Mouse (Mus musculus) small intestine, adult 2 months (tissue): ENCODE data around the gene Akip1. TPM values are rescaled to one million over a fixed set of nuclear protein-coding genes. Genes with fewer than 3 reads are reported as not detected.
A peak's percentile ranks its signal among the peaks of the same experiment; 100 is the strongest.

Source experiments
- H3K27ac ChIP-seq: fragments of 200-500 bp; 2 replicates; pipeline ENCODE4 v1.5.1; 2012; ENCODE audit warnings: low read depth, low read length, control low read depth, inconsistent platforms; ENCODE audit not compliant: insufficient read depth
- H3K27me3 ChIP-seq: fragments of 200-500 bp; 2 replicates; pipeline ENCODE4 v1.6.1; 2012; ENCODE audit warnings: mild to moderate bottlenecking, moderate library complexity, low read length, inconsistent platforms; ENCODE audit not compliant: control insufficient read depth, insufficient read depth
- H3K36me3 ChIP-seq: fragments of 200-500 bp; 2 replicates; pipeline ENCODE4 v1.6.1; 2012; ENCODE audit warnings: mild to moderate bottlenecking, low read length, control low read depth, inconsistent platforms; ENCODE audit not compliant: control insufficient read depth, insufficient read depth
- H3K4me1 ChIP-seq: fragments of 200-500 bp; 2 replicates; pipeline ENCODE4 v1.6.1; 2012; ENCODE audit warnings: low read length, inconsistent platforms, mixed read lengths; ENCODE audit not compliant: control insufficient read depth, insufficient read depth, insufficient read length
- H3K4me3 ChIP-seq: fragments of 200-500 bp; 2 replicates; pipeline ENCODE4 v1.5.1; 2012; ENCODE audit warnings: low read depth, mild to moderate bottlenecking, control low read depth, inconsistent platforms, low read length, moderate library complexity
- CTCF ChIP-seq: fragments of 200-500 bp; IDR thresholded peaks from 2 replicates; pipeline ENCODE4 v1.5.1; 2012; ENCODE audit warnings: low read depth, mild to moderate bottlenecking, control low read depth, inconsistent platforms, low read length, moderate library complexity, mixed read lengths; ENCODE audit not compliant: insufficient replicate concordance, insufficient read length; ENCODE audit errors: extremely low read depth
- POLR2A ChIP-seq: fragments of 200-500 bp; IDR thresholded peaks from 2 replicates; pipeline ENCODE4 v1.6.1; 2012; ENCODE audit warnings: low read depth, mild to moderate bottlenecking, control low read depth, inconsistent platforms, low read length, moderate library complexity
- WGBS: fragments of 180-500 bp; shearing (Covaris S2); methylation state at CpG from one replicate; pipeline ENCODE4 v1.1.7; 2018; 5-methylcytosine and 5-hydroxymethylcytosine counted together
- polyA plus RNA-seq: library from polyadenylated mRNA; depleted of rRNA; stranded (reverse); fragments of >200 nt; gene quantifications from 2 replicates; pipeline ENCODE4 v1.2.3, GENCODE M21; 2012

The Akip1 gene
- polyA plus RNA-seq, 1 experiment, result 4.3 TPM

GRCm38 (mm10) chr7:109723697-109724096 lies 20.2 kb downstream of the Akip1 start, which contains the start of gene BC051019:
Gene BC051019, minus strand, starts transcription at chr7:109723850.
- 76% methylated on average over 5 of the region's 5 CpGs for WGBS
- TF ChIP-seq POLR2A (no peak), CTCF (no peak)
- no peak within 1 kb of the TSS for H3K27ac ChIP-seq
- H3K4me1 ChIP-seq, result peaks cover 2% of the 10 kb centered on the region; the same call in 1 of the 2 replicates
- no peaks in the 10 kb centered on the region for H3K27me3 ChIP-seq
- H3K36me3 ChIP-seq, result no peaks in the 10 kb centered on the region
- H3K4me3 ChIP-seq, result no peak within 1 kb of the TSS

DNA sequence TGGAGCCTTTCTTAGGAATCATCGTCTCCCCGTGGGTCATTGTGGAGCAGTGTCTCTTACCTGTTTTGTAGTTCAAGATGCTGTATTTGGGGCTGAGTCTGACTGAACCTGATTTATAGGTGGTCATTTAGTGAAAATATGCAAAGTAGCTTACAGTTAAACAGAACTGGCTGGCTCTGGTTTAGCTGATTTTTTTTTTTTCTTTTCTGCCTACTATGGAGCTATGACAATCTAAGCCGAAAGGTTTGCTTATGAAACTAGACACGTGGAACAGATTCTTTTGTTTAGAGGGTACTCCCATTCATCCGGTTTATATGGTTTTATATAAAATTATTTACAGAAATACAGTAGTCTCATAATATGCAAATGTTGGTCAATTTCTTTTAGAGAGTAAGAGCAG lies 28.1 kb downstream of the Akip1 start, which contains the start of gene Ascl3:
Gene Ascl3 (minus strand): TSS at position 101 of the 400 bp plus-strand sequence.
- WGBS, result 88% methylated on average over 5 of the region's 5 CpGs
- no peak for TF ChIP-seq CTCF
- TF ChIP-seq POLR2A, result no peak
- Histone ChIP-seq H3K36me3 (peaks cover 17% of the 10 kb centered on the region), H3K27ac (no peak within 1 kb of the TSS), H3K4me3 (no peak within 1 kb of the TSS), H3K27me3 (no peaks in the 10 kb centered on the region), H3K4me1 (no peaks in the 10 kb centered on the region; the same call in 1 of the 2 replicates)

- Histone ChIP-seq H3K4me1 (no peaks in the 10 kb centered on the region), H3K36me3 (peaks cover 36% of the 10 kb centered on the region), H3K4me3 (no peak overlapping the region), H3K27ac (no peak overlapping the region), H3K27me3 (no peaks in the 10 kb centered on the region)
- no peak for TF ChIP-seq CTCF
- no peak for TF ChIP-seq POLR2A
- WGBS, result 72% methylated on average over 4 of the region's 4 CpGs
Measured at GRCm38 (mm10) chr7:109734806-109735205, 31.3 kb downstream of the Akip1 start.

- Histone ChIP-seq H3K27me3 (no peaks in the 10 kb centered on the region), H3K27ac (no peak overlapping the region), H3K36me3 (peaks cover 62% of the 10 kb centered on the region), H3K4me1 (no peaks in the 10 kb centered on the region), H3K4me3 (no peak overlapping the region)
- TF ChIP-seq CTCF (no peak), POLR2A (no peak)
- WGBS, result 23% methylated on average over 5 of the region's 5 CpGs
Measured at GRCm38 (mm10) chr7:109739822-109740370, 36.4 kb downstream of the Akip1 start.

DNA sequence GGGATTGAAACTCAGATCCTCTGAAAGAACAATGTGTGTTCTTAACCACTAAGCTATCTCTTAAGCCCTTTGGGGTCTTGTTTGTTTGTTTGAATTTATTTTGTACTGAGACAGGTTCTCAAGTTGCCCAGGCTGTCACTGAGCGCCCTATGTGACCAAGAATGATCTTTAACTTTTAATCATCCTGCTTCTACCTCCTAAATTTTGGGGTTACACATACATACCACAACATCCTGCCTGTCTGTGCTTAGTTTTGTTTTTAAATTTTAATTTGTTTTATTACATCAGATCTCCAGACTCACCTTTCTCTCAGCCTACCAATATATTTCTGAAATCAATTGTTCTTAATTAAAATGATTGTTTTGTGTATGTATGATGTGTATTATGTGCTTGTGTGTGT lies 37.6 kb downstream of the Akip1 start:
- no peak overlapping the region for H3K4me3 ChIP-seq
- no peak overlapping the region for H3K27ac ChIP-seq
- H3K36me3 ChIP-seq, result peaks cover 60% of the 10 kb centered on the region
- no peaks in the 10 kb centered on the region for H3K4me1 ChIP-seq
- WGBS, result 97% methylated on average over 1 of the region's 1 CpGs
- no peak for TF ChIP-seq CTCF
- no peak for TF ChIP-seq POLR2A
- H3K27me3 ChIP-seq, result no peaks in the 10 kb centered on the region

- Histone ChIP-seq H3K27ac (no peak overlapping the region), H3K27me3 (no peaks in the 10 kb centered on the region), H3K36me3 (peaks cover 57% of the 10 kb centered on the region), H3K4me1 (no peaks in the 10 kb centered on the region), H3K4me3 (no peak overlapping the region)
- 83% methylated on average over 4 of the region's 4 CpGs for WGBS
- no peak for TF ChIP-seq CTCF
- no peak for TF ChIP-seq POLR2A
Measured at GRCm38 (mm10) chr7:109741703-109742102, 38.2 kb downstream of the Akip1 start.

DNA sequence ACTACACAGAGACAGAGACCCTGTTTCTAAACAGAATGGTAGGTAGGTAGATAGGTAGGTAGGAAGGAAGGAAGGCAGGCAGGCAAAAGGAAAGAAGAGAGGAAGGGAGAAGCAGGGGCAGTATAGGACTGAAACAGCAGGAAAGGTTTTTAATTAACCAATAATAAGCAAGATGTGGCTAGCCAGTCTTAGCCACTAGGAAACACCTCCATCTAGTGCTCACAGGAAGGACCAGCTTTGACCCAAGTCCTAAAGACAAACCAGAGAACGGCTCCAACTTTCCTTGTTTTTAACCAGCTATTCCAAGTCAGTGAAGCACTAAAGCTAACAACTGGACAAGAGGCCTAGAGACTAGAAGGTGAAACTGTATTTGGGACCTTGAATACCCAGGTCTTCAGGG lies 44.3 kb downstream of the Akip1 start:
- Histone ChIP-seq H3K4me1 (peaks cover 3% of the 10 kb centered on the region; the same call in 1 of the 2 replicates), H3K36me3 (peaks cover 36% of the 10 kb centered on the region), H3K27me3 (no peaks in the 10 kb centered on the region), H3K4me3 (no peak overlapping the region), H3K27ac (no peak overlapping the region)
- 55% methylated on average over 1 of the region's 1 CpGs for WGBS
- TF ChIP-seq POLR2A (no peak), CTCF (no peak)

DNA sequence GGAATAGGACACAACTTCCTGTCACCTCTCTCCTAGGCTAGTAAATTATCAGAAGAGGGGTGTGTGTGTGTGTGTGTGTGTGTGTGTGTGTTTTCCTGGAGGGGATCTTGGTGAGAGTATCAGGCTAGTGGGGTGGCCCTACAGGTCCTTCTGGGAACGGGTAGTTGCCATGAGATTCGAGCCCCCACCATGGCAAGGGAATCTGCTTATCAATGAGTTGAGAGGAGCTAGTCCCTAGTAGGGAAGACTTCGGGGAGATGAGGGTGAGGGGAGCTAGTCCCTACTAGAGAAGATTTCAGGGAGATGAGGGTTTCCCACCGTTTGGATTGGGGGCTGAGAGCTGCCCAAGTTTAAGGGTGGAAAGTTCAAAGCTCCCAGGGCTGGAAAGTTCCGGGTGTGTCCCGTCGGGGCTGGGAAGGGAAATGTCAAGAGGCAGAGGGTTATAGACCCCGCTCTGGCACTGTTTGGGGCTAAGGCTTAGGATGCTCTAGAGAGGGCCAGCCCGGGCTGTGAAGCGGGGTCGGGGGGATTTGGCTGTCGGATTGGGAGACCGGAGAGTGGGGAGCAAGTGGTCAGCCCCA lies 48.0 kb downstream of the Akip1 start:
- Histone ChIP-seq H3K27me3 (no peaks in the 10 kb centered on the region), H3K36me3 (peaks cover 11% of the 10 kb centered on the region), H3K27ac (peak overlapping the region; percentile 86), H3K4me1 (peaks cover 3% of the 10 kb centered on the region; the same call in 1 of the 2 replicates), H3K4me3 (peak overlapping the region; percentile 98)
- TF ChIP-seq CTCF (no peak), POLR2A (no peak)
- 1% methylated on average over 13 of the region's 13 CpGs for WGBS
